Mouse (Mus musculus) gastrocnemius, adult 18-20 months (tissue): Measurements from ENCODE around the gene Ska2. TPM values are rescaled to one million over a fixed set of nuclear protein-coding genes. Genes with fewer than 3 reads are reported as not detected.
A peak's percentile ranks its signal among the peaks of the same experiment; 100 is the strongest.

Experiments
- DNase-seq: peaks from one replicate; pipeline ENCODE4 v3.0.0; 2021; ENCODE audit warnings: low spot score
- microRNA-seq: library from miRNA; unstranded; fragments of <30 nt; microRNA quantifications from one replicate; pipeline ENCODE4 v1.2.0, GENCODE M21; 2021
- total RNA-seq, 2 experiments: library from RNA; stranded (reverse); gene quantifications; 2 replicates each; pipeline ENCODE4 v1.2.3; 2021

Gene Ska2
- total RNA-seq, 2 experiments from 2014 or later: 4.6 to 5.3 TPM

DNA sequence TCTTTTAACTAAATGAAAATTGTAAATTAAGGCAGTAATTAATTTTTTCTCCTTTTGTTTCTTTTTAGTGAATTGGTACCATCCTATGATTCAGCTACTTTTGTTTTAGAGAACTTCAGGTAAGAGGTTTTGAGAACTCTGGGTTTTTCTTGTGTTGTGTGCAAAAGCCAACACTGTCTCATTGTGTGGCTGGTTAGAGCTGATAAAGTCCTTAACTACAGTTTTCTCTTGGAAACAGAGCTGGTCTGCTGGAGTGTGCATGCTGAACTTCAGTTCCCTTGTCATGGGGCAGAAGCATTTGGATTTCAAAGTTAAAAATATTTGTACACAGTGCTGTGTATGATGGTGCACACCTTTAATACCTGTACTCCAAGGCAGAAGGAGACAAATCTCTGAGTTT lies 54.7 kb downstream of the Ska2 start:
- DNase-seq: no peak

DNA sequence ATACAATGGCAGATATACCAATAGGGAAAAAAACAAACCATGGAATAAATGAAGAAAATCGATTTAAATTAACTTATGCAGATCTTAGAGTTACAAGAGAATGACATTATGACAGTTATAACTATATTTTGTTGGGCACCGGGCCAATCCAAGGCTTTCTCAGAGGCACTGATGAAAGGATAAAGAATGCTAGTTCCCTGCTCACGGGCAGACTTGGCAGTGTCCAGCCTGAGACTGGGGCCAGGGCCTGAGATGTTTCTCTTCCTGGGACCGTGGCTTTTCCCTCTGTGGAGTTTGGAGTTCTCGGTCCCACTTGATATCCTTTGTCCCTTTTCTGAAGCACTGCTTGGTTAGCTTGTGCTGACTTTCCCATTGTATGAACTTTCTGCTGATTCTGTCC lies 64.6 kb downstream of the Ska2 start:
- DNase-seq: no peak

Small RNA genes lying within 50 kb of the gene (microRNA-seq; reads per million reads assigned to microRNA genes)
- 331 reads per million, percentile 71 among the genes with 10 or more reads in this experiment for gene Mir301

Other genes starting within 250 kb of the Ska2 start
- gene Ypel2, start 115.5 kb upstream of the Ska2 start, total RNA-seq: 1 to 10 TPM; 6.4 to 9.4 TPM
- gene Gdpd1, start 35.2 kb upstream of the Ska2 start, total RNA-seq: 1 to 10 TPM; 4.2 to 4.6 TPM
- gene Smg8, start 22.5 kb upstream of the Ska2 start, total RNA-seq: 1 to 10 TPM; 8.0 to 8.6 TPM
- gene Prr11, start 526 bp upstream of the Ska2 start, total RNA-seq: under 1 TPM; 0.16 to 0.17 TPM
- gene Trim37, start 17.8 kb downstream of the Ska2 start, total RNA-seq: 1 to 10 TPM; 3.4 to 3.9 TPM
- gene Ppm1e, start 249.8 kb downstream of the Ska2 start, total RNA-seq: under 1 TPM; 0.46 to 0.97 TPM